Mouse (Mus musculus) lung, adult 2 months (tissue): ENCODE measurements around the gene G3bp2. TPM values are rescaled to one million over a fixed set of nuclear protein-coding genes. Genes with fewer than 3 reads are reported as not detected.
"Not testable (repeated sequence)": the region's sequence is repeated elsewhere in the genome, so short reads cannot be mapped to it uniquely, and the experiment has no call there.

ENCODE experiments used
- DNase-seq: peaks from one replicate; pipeline ENCODE4 v3.0.0; 2022
- H3K4me1 ChIP-seq: fragments of 200-500 bp; 2 replicates; pipeline ENCODE4 v1.6.1; 2011; ENCODE audit warnings: low read length; ENCODE audit not compliant: control insufficient read depth, insufficient read depth
- H3K4me3 ChIP-seq: fragments of 200-500 bp; replicated peaks from 2 replicates; pipeline ENCODE3; 2011; ENCODE audit warnings: low read depth, mild to moderate bottlenecking, control low read depth, low read length; ENCODE audit errors: extremely low read depth
- CTCF ChIP-seq: fragments of 200-500 bp; IDR thresholded peaks from 2 replicates; pipeline ENCODE4 v1.5.1; 2011; ENCODE audit warnings: mild to moderate bottlenecking, low read length, control low read depth; ENCODE audit not compliant: insufficient read depth
- POLR2A ChIP-seq: fragments of 200-500 bp; IDR thresholded peaks from 2 replicates; pipeline ENCODE4 v1.6.1; 2011; ENCODE audit warnings: low read depth, mild to moderate bottlenecking, control low read depth, low read length, borderline replicate concordance; ENCODE audit errors: extremely low read depth
- WGBS: fragments of 180-500 bp; shearing (Covaris S2); methylation state at CpG from one replicate; pipeline ENCODE4 v1.1.7; 2018; 5-methylcytosine and 5-hydroxymethylcytosine counted together
- polyA plus RNA-seq: library from polyadenylated mRNA; depleted of rRNA; stranded (reverse); fragments of >200 nt; gene quantifications from 2 replicates; pipeline ENCODE4 v1.2.3, GENCODE M21; 2012; rRNA removed

Gene G3bp2
- 11.1 and 17.2 TPM in 2 replicates for polyA plus RNA-seq

GRCm38 (mm10) chr5:92083417-92084038, at the start of gene G3bp2:
Gene G3bp2, minus strand, starts transcription at chr5:92083719.
- peak within 1 kb of the TSS; percentile 98 for H3K4me3 ChIP-seq
- peak; percentile 64; the same call in 1 of the 2 replicates for TF ChIP-seq POLR2A
- no peak for TF ChIP-seq CTCF
- peaks cover 10% of the 10 kb centered on the region for H3K4me1 ChIP-seq
- under 1% methylated on average over 65 of the region's 65 CpGs for WGBS
- DNase-seq = peak; percentile 97

DNA sequence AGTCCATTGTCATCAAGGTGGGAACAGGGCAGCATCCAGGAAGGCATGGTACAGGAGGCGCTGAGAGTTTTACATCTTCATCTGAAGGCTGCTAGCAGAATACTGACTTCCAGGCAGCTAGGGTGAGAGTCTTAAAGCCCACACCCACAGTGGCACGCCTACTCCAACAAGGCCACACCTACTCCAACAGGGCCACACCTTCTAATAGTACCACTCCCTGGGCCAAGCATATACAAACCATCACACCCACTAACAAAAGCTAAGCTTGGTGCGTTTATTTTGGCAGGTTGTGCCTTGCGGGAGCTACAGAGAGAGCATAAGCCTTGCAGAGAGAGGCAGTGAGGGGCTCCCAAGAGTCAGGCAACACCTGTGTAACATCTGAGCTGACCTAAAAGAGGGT, 49.5 kb upstream of the G3bp2 start:
- H3K4me1 ChIP-seq, H3K4me3 ChIP-seq, DNase-seq: not testable (repeated sequence)
- WGBS = 55% methylated on average over 4 of the region's 4 CpGs

DNA sequence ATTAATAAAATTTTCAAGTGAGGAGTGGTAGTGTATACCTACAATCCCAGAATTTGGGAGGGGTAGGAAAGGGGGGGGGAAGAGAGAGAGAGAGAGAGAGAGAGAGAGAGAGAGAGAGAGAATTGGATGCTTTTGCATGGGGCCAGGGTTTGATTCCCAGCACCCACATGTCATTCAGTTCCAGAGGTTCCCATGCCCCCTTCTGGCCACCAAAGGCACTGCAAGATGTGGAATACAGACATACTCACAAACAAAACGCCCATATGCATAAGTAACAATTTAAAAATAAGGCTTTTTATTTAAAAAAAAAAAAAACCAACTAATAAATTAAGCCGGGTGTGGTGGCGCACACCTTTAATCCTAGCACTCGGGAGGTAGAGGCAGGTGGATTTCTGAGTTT, 48.6 kb upstream of the G3bp2 start:
- WGBS = 96% methylated on average over 4 of the region's 4 CpGs
- TF ChIP-seq CTCF (no peak), POLR2A (no peak)
- no peak for DNase-seq
- H3K4me1 ChIP-seq = no peaks in the 10 kb centered on the region
- H3K4me3 ChIP-seq = no peak overlapping the region

- Histone ChIP-seq H3K4me3 (no peak overlapping the region), H3K4me1 (no peaks in the 10 kb centered on the region)
- WGBS = 86% methylated on average over 6 of the region's 6 CpGs
- TF ChIP-seq POLR2A = no peak
- TF ChIP-seq CTCF = no peak
- no peak for DNase-seq
Observed at GRCm38 (mm10) chr5:92130040-92130682, 46.6 kb upstream of the G3bp2 start.

- no peak for DNase-seq
- TF ChIP-seq CTCF (no peak), POLR2A (no peak)
- H3K4me1 ChIP-seq = no peaks in the 10 kb centered on the region
- 100% methylated on average over 1 of the region's 1 CpGs for WGBS
- no peak overlapping the region for H3K4me3 ChIP-seq
Observed at GRCm38 (mm10) chr5:92129321-92129768, 45.8 kb upstream of the G3bp2 start.

DNA sequence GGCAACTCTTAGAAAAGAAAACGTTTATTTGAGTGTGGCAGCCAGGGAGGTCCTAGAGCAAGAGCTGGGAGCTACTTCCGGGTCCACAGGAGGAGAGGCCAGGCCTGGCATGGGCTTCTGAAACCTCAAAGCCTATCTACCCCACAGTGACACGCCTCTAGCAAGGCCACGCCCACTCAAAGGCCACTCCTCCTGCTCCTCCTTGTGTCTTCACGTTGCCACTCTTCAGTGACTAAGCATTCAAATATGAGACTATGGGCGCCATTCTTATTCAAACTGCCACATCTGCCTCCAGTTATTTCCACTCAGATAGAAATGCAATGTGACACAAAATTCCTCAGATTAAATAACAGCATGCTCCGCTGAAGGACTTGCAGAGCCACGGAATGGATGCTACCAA, 45.1 kb upstream of the G3bp2 start:
- DNase-seq = no peak
- TF ChIP-seq POLR2A = no peak
- no peak for TF ChIP-seq CTCF

GRCm38 (mm10) chr5:92127751-92128150, 44.2 kb upstream of the G3bp2 start:
- WGBS = 86% methylated on average over 10 of the region's 10 CpGs
- no peak for DNase-seq
- Histone ChIP-seq H3K4me1 (no peaks in the 10 kb centered on the region), H3K4me3 (no peak overlapping the region)
- TF ChIP-seq CTCF (no peak), POLR2A (no peak)

More for the DNA sequence above, 45.1 kb upstream of the G3bp2 start:
- H3K4me1 ChIP-seq = no peaks in the 10 kb centered on the region
- WGBS = 22% methylated on average over 8 of the region's 8 CpGs
- no peak overlapping the region for H3K4me3 ChIP-seq

DNA sequence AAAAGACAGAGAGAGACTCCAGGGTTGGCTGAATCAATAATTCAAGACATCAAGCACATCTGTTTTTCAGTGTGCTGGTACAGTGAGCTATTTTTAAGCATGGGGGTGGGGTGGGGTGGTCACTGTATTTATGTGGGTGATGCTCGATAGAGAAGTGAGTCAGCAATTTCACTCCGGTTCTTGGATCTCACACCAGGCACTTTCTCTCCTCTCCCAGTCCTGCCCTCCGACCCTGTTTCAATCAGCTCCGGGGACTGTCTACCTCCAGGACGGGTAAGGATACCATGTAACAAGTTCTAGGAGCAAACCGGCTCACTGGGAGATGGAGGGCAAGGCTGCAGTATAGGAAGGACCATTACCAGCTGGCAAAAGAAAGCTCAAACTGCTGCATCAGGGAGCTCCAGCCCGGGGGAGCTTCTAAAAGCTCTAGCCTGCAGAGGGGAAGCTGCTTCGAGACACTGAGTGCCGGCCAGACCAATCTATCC, 43.7 kb upstream of the G3bp2 start:
- 46% methylated on average over 9 of the region's 9 CpGs for WGBS
- no peak for TF ChIP-seq POLR2A
- TF ChIP-seq CTCF = no peak
- H3K4me3 ChIP-seq = no peak overlapping the region

DNA sequence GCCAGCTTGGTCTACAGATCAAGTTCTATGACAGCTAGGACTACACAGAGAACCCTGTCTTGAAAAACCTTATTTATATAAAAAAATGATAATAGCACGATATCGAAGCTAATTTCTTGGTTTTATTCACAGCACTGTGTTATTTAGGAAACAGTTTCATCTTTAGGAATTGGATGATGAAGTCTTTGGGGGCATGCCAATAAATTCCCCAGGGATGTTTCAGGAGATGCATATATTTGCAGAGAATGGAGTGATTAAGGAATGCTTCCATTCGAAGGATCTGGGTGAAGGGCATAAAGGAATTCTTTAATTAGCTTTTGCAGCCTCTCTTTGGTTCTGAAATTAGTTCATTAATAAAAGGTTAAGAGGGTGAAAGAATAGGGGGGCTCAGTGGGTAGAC, 41.9 kb upstream of the G3bp2 start:
- TF ChIP-seq CTCF = no peak
- no peak for TF ChIP-seq POLR2A
- WGBS = 84% methylated on average over 3 of the region's 3 CpGs
- Histone ChIP-seq H3K4me1 (no peaks in the 10 kb centered on the region), H3K4me3 (no peak overlapping the region)
- no peak for DNase-seq

More for the DNA sequence above, 43.7 kb upstream of the G3bp2 start:
- DNase-seq = no peak
- no peaks in the 10 kb centered on the region for H3K4me1 ChIP-seq

DNA sequence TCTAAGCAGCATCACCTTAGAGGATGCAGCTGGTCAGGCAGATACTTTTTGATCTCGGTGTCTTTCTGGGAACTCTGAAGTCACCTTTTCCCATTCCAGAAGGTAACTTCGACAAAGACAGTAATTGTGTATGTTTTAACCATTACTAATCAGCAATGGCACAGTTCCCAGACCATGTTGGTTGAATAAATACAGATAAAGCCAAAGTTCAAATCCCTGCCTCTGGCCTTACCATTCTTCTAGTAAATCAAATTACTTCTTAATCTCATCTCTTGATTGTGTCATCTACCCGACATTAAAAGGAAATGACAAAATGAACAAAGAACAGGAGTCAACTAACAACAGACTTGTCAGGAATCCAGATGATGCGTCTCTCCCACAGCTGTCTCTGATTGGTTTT, 38.1 kb upstream of the G3bp2 start:
- TF ChIP-seq CTCF (no peak), POLR2A (no peak)
- no peaks in the 10 kb centered on the region for H3K4me1 ChIP-seq
- no peak for DNase-seq
- no peak overlapping the region for H3K4me3 ChIP-seq
- WGBS = 55% methylated on average over 4 of the region's 4 CpGs
